Mouse (Mus musculus) midbrain, embryonic 16.5 days (tissue): ENCODE results near the gene Gng10. TPM values are rescaled to one million over a fixed set of nuclear protein-coding genes. Genes with fewer than 3 reads are reported as not detected.

Source experiments
- ATAC-seq: fragments of 200-750 bp; cut with Nextera tagmentation; 2 replicates; pipeline ENCODE4 v1.8.0; 2017; ENCODE audit warnings: moderate TSS enrichment
- H3K27ac ChIP-seq: fragments of 300-500 bp; sonication (generic); 2 replicates; pipeline ENCODE4 v1.5.1; 2014; ENCODE audit warnings: mild to moderate bottlenecking, low read length, mixed read lengths
- H3K27me3 ChIP-seq: fragments of 300-500 bp; sonication (generic); 2 replicates; pipeline ENCODE4 v1.6.1; 2014; ENCODE audit warnings: low read depth, low read length, mixed read lengths; ENCODE audit not compliant: control insufficient read depth, insufficient read depth
- H3K36me3 ChIP-seq: fragments of 300-500 bp; sonication (generic); 2 replicates; pipeline ENCODE4 v1.6.1; 2014; ENCODE audit warnings: mild to moderate bottlenecking, low read length, moderate library complexity, mixed read lengths; ENCODE audit not compliant: control insufficient read depth, insufficient read depth
- H3K4me1 ChIP-seq: fragments of 300-500 bp; sonication (generic); 2 replicates; pipeline ENCODE4 v1.6.1; 2014; ENCODE audit warnings: mild to moderate bottlenecking, low read length, mixed read lengths; ENCODE audit not compliant: control insufficient read depth, insufficient read depth
- H3K4me2 ChIP-seq: fragments of 300-500 bp; sonication (generic); 2 replicates; pipeline ENCODE4 v1.6.1; 2014; ENCODE audit warnings: mild to moderate bottlenecking, low read length, mixed read lengths
- H3K4me3 ChIP-seq: fragments of 300-500 bp; sonication (generic); 2 replicates; pipeline ENCODE4 v1.5.1; 2014; ENCODE audit warnings: low read depth, mild to moderate bottlenecking, low read length, moderate library complexity, mixed read lengths
- H3K9ac ChIP-seq: fragments of 300-500 bp; sonication (generic); 2 replicates; pipeline ENCODE4 v1.6.1; 2014; ENCODE audit warnings: low read depth, low read length, mixed read lengths
- H3K9me3 ChIP-seq: fragments of 300-500 bp; sonication (generic); replicated peaks from 2 replicates; pipeline ENCODE4 v1.6.1; 2014; ENCODE audit warnings: mild to moderate bottlenecking, low read length, mixed read lengths; ENCODE audit not compliant: control insufficient read depth, poor library complexity, severe bottlenecking
- WGBS: fragments of 180-500 bp; shearing (Covaris S2); extraction: QIAGEN DNeasy Blood & Tissue Kit; methylation state at CpG from one replicate; pipeline ENCODE4 v1.1.7; 2014; 5-methylcytosine and 5-hydroxymethylcytosine counted together
- polyA plus RNA-seq: library from polyadenylated mRNA; unstranded; fragments of >200 nt; fragmentation: Nextera tagmentation; extraction: Ambion mirVana; gene quantifications from 2 replicates; pipeline ENCODE4 v1.2.1, GENCODE M21; 2015

Gng10 gene
- polyA plus RNA-seq, 1 experiment from 2014 or later = 224 TPM

- no peak overlapping the region for H3K27ac ChIP-seq
- ATAC-seq = no peak
- 97% methylated on average over 7 of the region's 7 CpGs for WGBS
- H3K27me3 ChIP-seq = no peaks in the 10 kb centered on the region; the same call in 1 of the 2 replicates
- peaks cover 24% of the 10 kb centered on the region for H3K4me1 ChIP-seq
- H3K36me3 ChIP-seq = no peaks in the 10 kb centered on the region
- H3K9me3 ChIP-seq = no peaks in the 10 kb centered on the region
- no peak overlapping the region for H3K9ac ChIP-seq
- no peak overlapping the region for H3K4me2 ChIP-seq
- H3K4me3 ChIP-seq = no peak overlapping the region
Observed at GRCm38 (mm10) chr4:59009186-59009585, 25.7 kb upstream of the Gng10 start.

GRCm38 (mm10) chr4:59009696-59010095 lies 25.2 kb upstream of the Gng10 start:
- no peaks in the 10 kb centered on the region for H3K36me3 ChIP-seq
- H3K4me2 ChIP-seq = no peak overlapping the region
- no peak overlapping the region for H3K4me3 ChIP-seq
- no peak overlapping the region for H3K9ac ChIP-seq
- 76% methylated on average over 4 of the region's 4 CpGs for WGBS
- H3K27me3 ChIP-seq = no peaks in the 10 kb centered on the region; the same call in 1 of the 2 replicates
- H3K9me3 ChIP-seq = no peaks in the 10 kb centered on the region
- H3K4me1 ChIP-seq = peaks cover 19% of the 10 kb centered on the region
- no peak overlapping the region for H3K27ac ChIP-seq
- no peak for ATAC-seq

- 69% methylated on average over 3 of the region's 3 CpGs for WGBS
- Histone ChIP-seq H3K36me3 (no peaks in the 10 kb centered on the region), H3K4me1 (peaks cover 3% of the 10 kb centered on the region), H3K27ac (no peak overlapping the region), H3K9ac (no peak overlapping the region), H3K27me3 (no peaks in the 10 kb centered on the region), H3K4me3 (no peak overlapping the region), H3K4me2 (no peak overlapping the region), H3K9me3 (no peaks in the 10 kb centered on the region)
- ATAC-seq = no peak
Observed at GRCm38 (mm10) chr4:59011446-59011845, 23.4 kb upstream of the Gng10 start.

GRCm38 (mm10) chr4:59015181-59015580 lies 19.7 kb upstream of the Gng10 start:
- 87% methylated on average over 3 of the region's 3 CpGs for WGBS
- Histone ChIP-seq H3K4me1 (no peaks in the 10 kb centered on the region; the same call in 1 of the 2 replicates), H3K27me3 (no peaks in the 10 kb centered on the region)

GRCm38 (mm10) chr4:59016922-59017321 lies 18.0 kb upstream of the Gng10 start:
- no peak for ATAC-seq
- Histone ChIP-seq H3K27ac (no peak overlapping the region), H3K27me3 (no peaks in the 10 kb centered on the region), H3K4me1 (no peaks in the 10 kb centered on the region; the same call in 1 of the 2 replicates), H3K9ac (no peak overlapping the region), H3K4me3 (no peak overlapping the region), H3K4me2 (no peak overlapping the region), H3K36me3 (peaks cover 15% of the 10 kb centered on the region), H3K9me3 (no peaks in the 10 kb centered on the region)
- WGBS = 94% methylated on average over 2 of the region's 2 CpGs

More at GRCm38 (mm10) chr4:59015181-59015580, 19.7 kb upstream of the Gng10 start:
- ATAC-seq = no peak
- no peak overlapping the region for H3K9ac ChIP-seq
- no peak overlapping the region for H3K4me2 ChIP-seq
- H3K4me3 ChIP-seq = no peak overlapping the region
- no peaks in the 10 kb centered on the region for H3K9me3 ChIP-seq
- no peak overlapping the region for H3K27ac ChIP-seq
- H3K36me3 ChIP-seq = peaks cover 13% of the 10 kb centered on the region

DNA sequence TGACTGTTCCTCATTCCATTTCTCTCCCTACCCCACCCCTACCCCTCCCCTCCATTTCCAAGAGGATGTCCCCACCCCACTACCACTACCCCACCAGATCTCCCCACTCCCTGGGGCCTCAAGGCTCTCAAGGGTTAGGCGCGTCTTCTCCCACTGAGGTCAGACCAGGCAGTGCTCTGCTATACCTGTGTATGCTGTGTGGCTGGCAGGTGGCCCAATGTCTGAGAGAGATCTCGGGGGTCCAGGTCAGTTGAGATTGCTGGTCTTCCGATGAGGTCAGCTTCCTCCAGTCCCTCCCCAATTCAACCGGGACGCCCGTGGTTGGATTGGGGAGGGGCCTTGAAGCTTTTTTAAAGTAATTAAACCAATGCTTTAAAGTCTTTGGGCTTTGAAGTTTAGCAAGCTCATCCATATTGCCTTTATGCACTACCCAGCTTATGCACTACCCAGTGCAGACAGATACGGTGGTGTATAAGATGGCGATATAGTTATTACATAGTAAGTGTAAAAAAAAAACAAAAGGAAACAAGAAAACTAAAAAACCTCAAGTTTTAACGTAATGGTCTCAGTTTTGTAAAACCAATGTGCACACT lies 467 bp upstream of the Gng10 start:
- Histone ChIP-seq H3K36me3 (no peaks in the 10 kb centered on the region), H3K4me1 (peaks cover 9% of the 10 kb centered on the region), H3K4me3 (peak overlapping the region; percentile 85), H3K9me3 (no peaks in the 10 kb centered on the region), H3K9ac (no peak overlapping the region), H3K27me3 (no peaks in the 10 kb centered on the region), H3K27ac (peak overlapping the region; percentile 96), H3K4me2 (peak overlapping the region; percentile 66)
- ATAC-seq = peak; percentile 52
- WGBS = 79% methylated on average over 10 of the region's 10 CpGs

GRCm38 (mm10) chr4:59035786-59036350 lies 980 bp downstream of the Gng10 start:
- ATAC-seq = peak; percentile 51
- 0 out of 2 replicates have a peak, but pooled peaks cover 3% of the 10 kb centered on the region for H3K36me3 ChIP-seq
- peak overlapping the region; percentile 96 for H3K27ac ChIP-seq
- WGBS = 54% methylated on average over 18 of the region's 18 CpGs
- H3K9ac ChIP-seq = peak overlapping the region; percentile 96
- peak overlapping the region; percentile 66 for H3K4me2 ChIP-seq
- H3K9me3 ChIP-seq = no peaks in the 10 kb centered on the region
- H3K4me1 ChIP-seq = peaks cover 9% of the 10 kb centered on the region
- no peaks in the 10 kb centered on the region for H3K27me3 ChIP-seq
- H3K4me3 ChIP-seq = peak overlapping the region; percentile 85

GRCm38 (mm10) chr4:59036490-59037127 lies 1.7 kb downstream of the Gng10 start:
- no peaks in the 10 kb centered on the region for H3K27me3 ChIP-seq
- H3K36me3 ChIP-seq = 0 out of 2 replicates have a peak, but pooled peaks cover 3% of the 10 kb centered on the region
- no peak overlapping the region for H3K27ac ChIP-seq
- H3K4me3 ChIP-seq = peak overlapping the region; percentile 85; the same call in 1 of the 2 replicates
- H3K9ac ChIP-seq = no peak overlapping the region
- no peaks in the 10 kb centered on the region for H3K9me3 ChIP-seq
- ATAC-seq = no peak
- H3K4me1 ChIP-seq = peaks cover 9% of the 10 kb centered on the region
- WGBS = 52% methylated on average over 13 of the region's 13 CpGs
- peak overlapping the region; percentile 66 for H3K4me2 ChIP-seq

GRCm38 (mm10) chr4:59037525-59037924 lies 2.6 kb downstream of the Gng10 start:
- H3K36me3 ChIP-seq = 0 out of 2 replicates have a peak, but pooled peaks cover 3% of the 10 kb centered on the region
- no peaks in the 10 kb centered on the region for H3K9me3 ChIP-seq
- no peaks in the 10 kb centered on the region for H3K27me3 ChIP-seq
- H3K27ac ChIP-seq = no peak overlapping the region
- H3K4me3 ChIP-seq = no peak overlapping the region
- no peak for ATAC-seq
- H3K9ac ChIP-seq = no peak overlapping the region
- no peak overlapping the region for H3K4me2 ChIP-seq
- 74% methylated on average over 3 of the region's 3 CpGs for WGBS
- peaks cover 9% of the 10 kb centered on the region for H3K4me1 ChIP-seq
